Mouse (Mus musculus) heart, embryonic 13.5 days (tissue): ENCODE data around the gene Slc12a3. TPM values are rescaled to one million over a fixed set of nuclear protein-coding genes. Genes with fewer than 3 reads are reported as not detected.

Source experiments
- ATAC-seq: fragments of 200-750 bp; cut with Nextera tagmentation; 2 replicates; pipeline ENCODE4 v1.8.0; 2017; ENCODE audit warnings: moderate TSS enrichment; ENCODE audit not compliant: insufficient number of reproducible peaks, low FRiP score, low TSS enrichment; ENCODE audit errors: extremely low read depth
- H3K27ac ChIP-seq: fragments of 300-500 bp; sonication (generic); replicated peaks from 2 replicates; pipeline ENCODE4 v1.5.1; 2015; ENCODE audit warnings: moderate library complexity, mild to moderate bottlenecking, inconsistent platforms
- H3K27me3 ChIP-seq: fragments of 300-500 bp; sonication (generic); replicated peaks from 2 replicates; pipeline ENCODE4 v1.6.1; 2015; ENCODE audit warnings: mild to moderate bottlenecking, inconsistent platforms
- H3K36me3 ChIP-seq: fragments of 300-500 bp; sonication (generic); 2 replicates; pipeline ENCODE4 v1.6.1; 2015; ENCODE audit warnings: mild to moderate bottlenecking, inconsistent platforms
- H3K4me1 ChIP-seq: fragments of 300-500 bp; sonication (generic); 2 replicates; pipeline ENCODE4 v1.6.1; 2015; ENCODE audit warnings: inconsistent platforms
- H3K4me2 ChIP-seq: fragments of 300-500 bp; sonication (generic); 2 replicates; pipeline ENCODE4 v1.6.1; 2015; ENCODE audit warnings: inconsistent platforms, mild to moderate bottlenecking, moderate library complexity
- H3K4me3 ChIP-seq: fragments of 300-500 bp; sonication (generic); 2 replicates; pipeline ENCODE4 v1.5.1; 2015; ENCODE audit warnings: moderate library complexity, mild to moderate bottlenecking, inconsistent platforms
- H3K9ac ChIP-seq: fragments of 300-500 bp; sonication (generic); 2 replicates; pipeline ENCODE4 v1.6.1; 2015; ENCODE audit warnings: inconsistent platforms, mild to moderate bottlenecking, moderate library complexity
- H3K9me3 ChIP-seq: fragments of 300-500 bp; sonication (generic); 2 replicates; pipeline ENCODE4 v1.6.1; 2016; ENCODE audit warnings: inconsistent platforms
- WGBS: fragments of 180-500 bp; shearing (Covaris S2); methylation state at CpG from one replicate; pipeline ENCODE4 v1.1.7; 2015; ENCODE audit warnings: mixed read lengths; 5-methylcytosine and 5-hydroxymethylcytosine counted together
- polyA plus RNA-seq: library from polyadenylated mRNA; unstranded; fragments of >200 nt; fragmentation: Nextera tagmentation; extraction: Ambion mirVana; gene quantifications from 2 replicates; pipeline ENCODE4 v1.2.1, GENCODE M21; 2015

Gene Slc12a3
- polyA plus RNA-seq, 1 experiment from 2014 or later: not detected

DNA sequence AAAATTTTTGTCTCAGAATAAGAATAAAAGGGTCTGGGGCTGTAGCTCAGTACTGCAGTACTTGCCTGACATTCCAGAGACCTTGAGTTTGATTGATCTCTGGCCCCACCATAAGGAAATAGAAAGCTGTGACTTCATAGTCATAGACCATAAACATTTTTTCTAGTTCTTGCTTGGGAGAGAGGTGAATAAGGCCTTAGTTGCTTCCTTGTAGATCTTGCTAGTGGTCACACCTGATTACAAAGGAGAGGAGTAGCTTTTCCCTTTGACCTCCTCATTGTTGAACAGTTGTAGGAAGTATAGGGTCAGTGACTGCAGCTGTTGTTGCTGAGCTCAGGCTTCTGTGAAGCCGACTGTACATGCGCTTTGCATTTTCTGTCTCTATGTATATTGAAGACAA is 24.6 kb upstream of the Slc12a3 start:
- Histone ChIP-seq H3K4me2 (no peak overlapping the region), H3K9me3 (no peaks in the 10 kb centered on the region), H3K27ac (no peak overlapping the region), H3K36me3 (peaks cover 84% of the 10 kb centered on the region), H3K4me3 (no peak overlapping the region), H3K4me1 (peaks cover 19% of the 10 kb centered on the region), H3K27me3 (no peaks in the 10 kb centered on the region), H3K9ac (no peak overlapping the region)
- ATAC-seq: no peak
- 90% methylated on average over 2 of the region's 2 CpGs for WGBS

GRCm38 (mm10) chr8:94306989-94307513 is 21.9 kb upstream of the Slc12a3 start:
- peaks cover 13% of the 10 kb centered on the region for H3K4me1 ChIP-seq
- no peaks in the 10 kb centered on the region for H3K27me3 ChIP-seq
- H3K36me3 ChIP-seq: peaks cover 91% of the 10 kb centered on the region
- H3K27ac ChIP-seq: peak overlapping the region; percentile 57
- 0 out of 2 replicates have a peak overlapping the region, but pooled peaks have one; percentile 20 for H3K9ac ChIP-seq
- no peaks in the 10 kb centered on the region for H3K9me3 ChIP-seq
- 0 out of 2 replicates have a peak overlapping the region, but pooled peaks have one; percentile 3 for H3K4me2 ChIP-seq
- WGBS: 34% methylated on average over 7 of the region's 7 CpGs
- ATAC-seq: no peak
- no peak overlapping the region for H3K4me3 ChIP-seq

DNA sequence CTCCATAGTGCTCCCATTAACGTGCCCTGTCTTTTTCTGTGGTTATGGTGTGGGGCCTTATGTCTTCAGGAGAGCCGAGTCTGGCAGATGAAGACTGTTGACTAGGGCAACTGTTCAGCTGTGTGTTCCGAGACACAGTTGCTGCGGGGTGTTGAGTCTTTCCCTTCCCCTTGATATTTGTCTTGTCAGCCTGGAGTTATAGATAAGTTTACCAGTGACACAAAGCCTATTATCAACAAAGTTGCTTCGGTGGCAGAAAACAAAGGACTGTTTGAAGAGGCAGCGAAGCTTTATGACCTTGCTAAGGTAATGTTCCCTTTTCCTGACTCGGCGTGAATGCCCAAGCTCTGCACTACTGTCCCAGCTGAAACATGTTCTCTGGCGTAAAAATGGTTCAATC is 21.3 kb upstream of the Slc12a3 start:
- Histone ChIP-seq H3K4me3 (no peak overlapping the region), H3K36me3 (peaks cover 91% of the 10 kb centered on the region), H3K27me3 (no peaks in the 10 kb centered on the region), H3K9me3 (no peaks in the 10 kb centered on the region), H3K27ac (peak overlapping the region; percentile 57; the same call in 1 of the 2 replicates), H3K9ac (no peak overlapping the region), H3K4me2 (no peak overlapping the region), H3K4me1 (peaks cover 13% of the 10 kb centered on the region)
- 57% methylated on average over 9 of the region's 9 CpGs for whole genome bisulfite sequencing
- ATAC-seq: no peak

GRCm38 (mm10) chr8:94314069-94314468 is 14.9 kb upstream of the Slc12a3 start:
- Histone ChIP-seq H3K36me3 (peaks cover 71% of the 10 kb centered on the region), H3K9me3 (no peaks in the 10 kb centered on the region), H3K4me3 (no peak overlapping the region), H3K27me3 (no peaks in the 10 kb centered on the region), H3K27ac (no peak overlapping the region), H3K4me2 (no peak overlapping the region), H3K4me1 (peaks cover 9% of the 10 kb centered on the region; the same call in 1 of the 2 replicates), H3K9ac (no peak overlapping the region)
- ATAC-seq: no peak
- WGBS: 79% methylated on average over 2 of the region's 2 CpGs

GRCm38 (mm10) chr8:94317249-94317648 is 11.8 kb upstream of the Slc12a3 start:
- H3K9ac ChIP-seq: no peak overlapping the region
- H3K4me2 ChIP-seq: no peak overlapping the region
- H3K36me3 ChIP-seq: peaks cover 42% of the 10 kb centered on the region
- peaks cover 9% of the 10 kb centered on the region; the same call in 1 of the 2 replicates for H3K4me1 ChIP-seq
- H3K27ac ChIP-seq: no peak overlapping the region
- H3K9me3 ChIP-seq: no peaks in the 10 kb centered on the region
- no peak for ATAC-seq
- H3K4me3 ChIP-seq: no peak overlapping the region
- 76% methylated on average over 2 of the region's 2 CpGs for WGBS
- H3K27me3 ChIP-seq: no peaks in the 10 kb centered on the region

DNA sequence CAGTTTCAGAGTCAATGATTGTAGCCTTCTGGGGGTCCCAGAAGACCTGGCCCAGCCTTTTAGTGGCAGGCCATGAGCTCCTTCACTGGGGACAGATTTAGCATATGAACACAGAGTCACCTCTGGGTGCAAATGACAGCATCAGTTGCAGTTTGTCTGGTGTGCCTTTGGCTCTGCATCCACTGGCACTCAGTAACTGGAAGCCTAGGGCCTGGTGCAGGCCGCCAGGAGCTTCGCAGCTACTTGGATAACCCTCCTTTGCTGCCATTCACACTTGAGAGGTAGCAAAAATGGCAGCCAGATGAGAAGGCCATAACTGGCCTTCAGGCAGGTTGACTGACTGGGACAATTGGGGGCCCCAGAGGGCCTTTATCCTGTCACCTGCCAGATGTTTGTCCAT is 11.3 kb upstream of the Slc12a3 start:
- no peak overlapping the region for H3K9ac ChIP-seq
- H3K4me3 ChIP-seq: no peak overlapping the region
- no peaks in the 10 kb centered on the region for H3K27me3 ChIP-seq
- H3K27ac ChIP-seq: no peak overlapping the region
- no peaks in the 10 kb centered on the region for H3K9me3 ChIP-seq
- H3K4me1 ChIP-seq: peaks cover 9% of the 10 kb centered on the region; the same call in 1 of the 2 replicates
- 94% methylated on average over 2 of the region's 2 CpGs for WGBS
- no peak for ATAC-seq
- no peak overlapping the region for H3K4me2 ChIP-seq
- H3K36me3 ChIP-seq: peaks cover 38% of the 10 kb centered on the region

- Histone ChIP-seq H3K9me3 (no peaks in the 10 kb centered on the region), H3K4me1 (peaks cover 9% of the 10 kb centered on the region; the same call in 1 of the 2 replicates), H3K9ac (no peak overlapping the region), H3K4me2 (no peak overlapping the region), H3K4me3 (no peak overlapping the region), H3K27ac (no peak overlapping the region), H3K36me3 (peaks cover 20% of the 10 kb centered on the region), H3K27me3 (no peaks in the 10 kb centered on the region)
- no peak for ATAC-seq
- 57% methylated on average over 2 of the region's 2 CpGs for WGBS
These were observed 9.0 kb upstream of the Slc12a3 start for GRCm38 (mm10) chr8:94320036-94320435.

GRCm38 (mm10) chr8:94322083-94322482 is 6.9 kb upstream of the Slc12a3 start:
- no peaks in the 10 kb centered on the region for H3K27me3 ChIP-seq
- WGBS: 80% methylated on average over 4 of the region's 4 CpGs
- no peaks in the 10 kb centered on the region for H3K9me3 ChIP-seq
- no peak overlapping the region for H3K4me2 ChIP-seq
- peaks cover 10% of the 10 kb centered on the region for H3K36me3 ChIP-seq
- peaks cover 15% of the 10 kb centered on the region for H3K4me1 ChIP-seq
- H3K9ac ChIP-seq: no peak overlapping the region
- no peak overlapping the region for H3K4me3 ChIP-seq
- H3K27ac ChIP-seq: no peak overlapping the region
- no peak for ATAC-seq

- Histone ChIP-seq H3K9me3 (no peaks in the 10 kb centered on the region), H3K36me3 (peaks cover 3% of the 10 kb centered on the region), H3K4me2 (no peak overlapping the region), H3K9ac (no peak overlapping the region), H3K4me3 (no peak overlapping the region), H3K27ac (no peak overlapping the region), H3K4me1 (peaks cover 10% of the 10 kb centered on the region), H3K27me3 (no peaks in the 10 kb centered on the region; the same call in 1 of the 2 replicates)
- WGBS: 77% methylated on average over 6 of the region's 6 CpGs
- no peak for ATAC-seq
These were observed 6.0 kb upstream of the Slc12a3 start for GRCm38 (mm10) chr8:94323041-94323440.

DNA sequence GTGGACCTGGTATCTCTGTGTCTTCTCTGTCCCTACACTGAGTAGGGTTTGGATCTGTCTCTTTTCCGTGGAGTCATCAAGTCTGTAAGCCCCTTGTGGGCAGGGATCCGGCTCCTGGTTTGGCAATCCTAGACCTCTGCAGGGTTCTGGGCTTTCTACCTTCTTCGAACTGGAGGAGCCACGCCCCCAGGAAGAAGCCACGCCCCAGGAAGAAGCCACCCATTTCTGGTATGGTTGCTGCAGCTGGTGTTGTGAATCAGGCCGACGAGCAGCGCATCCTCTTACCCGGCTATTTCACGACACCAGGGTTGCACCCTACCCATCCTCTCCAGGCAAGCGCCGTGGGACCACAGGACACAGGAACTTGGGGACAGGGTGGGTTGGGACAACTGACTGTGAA is 4.9 kb upstream of the Slc12a3 start:
- Histone ChIP-seq H3K27me3 (peaks cover 1% of the 10 kb centered on the region; the same call in 1 of the 2 replicates), H3K4me2 (no peak overlapping the region), H3K4me1 (peaks cover 10% of the 10 kb centered on the region), H3K9ac (no peak overlapping the region), H3K36me3 (no peaks in the 10 kb centered on the region; the same call in 1 of the 2 replicates), H3K9me3 (no peaks in the 10 kb centered on the region), H3K4me3 (no peak overlapping the region), H3K27ac (no peak overlapping the region)
- WGBS: 47% methylated on average over 12 of the region's 12 CpGs
- ATAC-seq: no peak

DNA sequence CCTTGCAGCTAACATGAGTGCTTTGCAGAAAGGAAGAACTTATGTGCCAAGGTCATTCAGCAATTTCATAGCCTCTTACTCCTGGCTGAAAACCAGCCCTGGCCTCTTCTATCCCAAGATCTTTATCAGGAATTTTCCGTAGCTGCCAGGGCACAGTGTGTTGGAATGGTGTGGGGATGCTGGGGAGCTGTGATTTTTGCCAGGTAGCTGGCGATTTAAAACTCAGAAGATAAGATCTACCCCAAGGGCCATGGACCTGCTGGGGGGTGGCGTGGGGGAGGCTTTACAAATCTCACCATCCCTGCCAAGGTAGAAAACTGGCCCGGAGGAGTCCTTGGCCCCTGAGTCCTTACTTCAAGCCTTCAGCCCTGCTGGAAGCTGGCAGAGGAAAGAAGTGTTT is 3.0 kb upstream of the Slc12a3 start:
- no peak overlapping the region for H3K4me3 ChIP-seq
- ATAC-seq: no peak
- 41% methylated on average over 4 of the region's 4 CpGs for WGBS
- H3K27ac ChIP-seq: no peak overlapping the region
- no peaks in the 10 kb centered on the region for H3K36me3 ChIP-seq
- peaks cover 16% of the 10 kb centered on the region for H3K27me3 ChIP-seq
- H3K4me1 ChIP-seq: peaks cover 10% of the 10 kb centered on the region
- H3K4me2 ChIP-seq: no peak overlapping the region
- H3K9ac ChIP-seq: no peak overlapping the region
- H3K9me3 ChIP-seq: no peaks in the 10 kb centered on the region

GRCm38 (mm10) chr8:94330733-94331132 is 1.7 kb downstream of the Slc12a3 start:
- Histone ChIP-seq H3K27me3 (peaks cover 31% of the 10 kb centered on the region), H3K4me3 (no peak overlapping the region), H3K4me2 (no peak overlapping the region), H3K36me3 (no peaks in the 10 kb centered on the region), H3K9me3 (no peaks in the 10 kb centered on the region), H3K9ac (no peak overlapping the region), H3K27ac (no peak overlapping the region), H3K4me1 (peaks cover 6% of the 10 kb centered on the region)
- WGBS: 32% methylated on average over 4 of the region's 4 CpGs
- no peak for ATAC-seq
